Mouse (Mus musculus) myocyte (in vitro differentiated cells): ENCODE measurements at regions not wholly inside any gene's neighbourhood (a gene's known extent, or its start where the extent isn't known, plus 50 kb on each side); places are given as distances from the start of the nearest gene placed in this dataset.

Experiments
- H3K27me3 ChIP-seq: one replicate; pipeline ENCODE4 v1.6.1; 2011; ENCODE audit not compliant: control insufficient read depth, insufficient read depth, insufficient read length
- H3K36me3 ChIP-seq: one replicate; pipeline ENCODE4 v1.6.1; 2011; ENCODE audit not compliant: control insufficient read depth, insufficient read depth
- H3K4me2 ChIP-seq: one replicate; pipeline ENCODE4 v1.6.1; 2011; ENCODE audit warnings: low read depth, control low read depth
- H3K4me3 ChIP-seq: one replicate; pipeline ENCODE4 v1.5.1; 2011; ENCODE audit warnings: mild to moderate bottlenecking, control low read depth, moderate library complexity
- H3K79me2 ChIP-seq: one replicate; pipeline ENCODE4 v1.6.1; 2011; ENCODE audit not compliant: control insufficient read depth, insufficient read depth
- H3ac ChIP-seq: one replicate; pipeline ENCODE4 v1.6.1; 2011; ENCODE audit not compliant: control insufficient read depth, insufficient read length
- CEBPB ChIP-seq: IDR thresholded peaks from 2 replicates; pipeline ENCODE4 v1.6.1; 2011; ENCODE audit warnings: mild to moderate bottlenecking, moderate library complexity; ENCODE audit not compliant: poor library complexity, insufficient read depth, severe bottlenecking
- E2F4 ChIP-seq: IDR thresholded peaks from one replicate; pipeline ENCODE4 v1.6.1; 2011; ENCODE audit warnings: mild to moderate bottlenecking, control low read depth, moderate library complexity; ENCODE audit not compliant: insufficient read depth
- MAX ChIP-seq: IDR thresholded peaks from one replicate; pipeline ENCODE4 v1.6.1; 2011; ENCODE audit warnings: low read depth, mild to moderate bottlenecking, control low read depth
- MYOD1 ChIP-seq, 3 experiments: IDR thresholded peaks; one replicate each; pipeline ENCODE4 v1.6.1; 2011; ENCODE audit warnings: control low read depth in 2 of 3, low read depth in 2 of 3, mild to moderate bottlenecking in 2 of 3, moderate library complexity in 1 of 3; ENCODE audit not compliant: insufficient read length in 2 of 3, control insufficient read depth in 1 of 3
- MYOG ChIP-seq, 3 experiments: IDR thresholded peaks; one replicate each; pipeline ENCODE4 v1.6.1; 2011; ENCODE audit warnings: control low read depth in 2 of 3, low read depth in 2 of 3, mild to moderate bottlenecking in 2 of 3; ENCODE audit not compliant: insufficient read length in 2 of 3, control insufficient read depth in 1 of 3, insufficient read depth in 1 of 3
- POLR2A ChIP-seq: IDR thresholded peaks from one replicate; pipeline ENCODE4 v1.6.1; 2011; ENCODE audit warnings: low read depth, mild to moderate bottlenecking, control low read depth, moderate library complexity; ENCODE audit not compliant: insufficient read length
- POLR2AphosphoS2 ChIP-seq: IDR thresholded peaks from one replicate; pipeline ENCODE4 v1.6.1; 2011; ENCODE audit warnings: low read depth, control low read depth; ENCODE audit not compliant: insufficient read length
- REST ChIP-seq: IDR thresholded peaks from one replicate; pipeline ENCODE4 v1.6.1; 2011; ENCODE audit warnings: mild to moderate bottlenecking, control low read depth, moderate library complexity; ENCODE audit not compliant: insufficient read depth, insufficient read length
- SRF ChIP-seq: IDR thresholded peaks from one replicate; pipeline ENCODE4 v1.6.1; 2011; ENCODE audit warnings: low read depth; ENCODE audit not compliant: control insufficient read depth, insufficient read length
- TCF12 ChIP-seq: IDR thresholded peaks from one replicate; pipeline ENCODE4 v1.6.1; 2011; ENCODE audit warnings: mild to moderate bottlenecking, control low read depth; ENCODE audit not compliant: poor library complexity, insufficient read depth, severe bottlenecking
- TCF3 ChIP-seq: IDR thresholded peaks from one replicate; pipeline ENCODE4 v1.6.1; 2011; ENCODE audit warnings: low read depth, control low read depth; ENCODE audit not compliant: insufficient read length
- USF1 ChIP-seq: IDR thresholded peaks from one replicate; pipeline ENCODE4 v1.6.1; 2011; ENCODE audit warnings: low read depth, mild to moderate bottlenecking, control low read depth, moderate library complexity

GRCm38 (mm10) chr13:99121096-99121495, 63.5 kb upstream of the Zfp366 start:
- no peaks in the 10 kb centered on the region for H3K36me3 ChIP-seq
- no peak overlapping the region for H3ac ChIP-seq
- no peaks in the 10 kb centered on the region for H3K79me2 ChIP-seq
- no peak overlapping the region for H3K4me2 ChIP-seq
- no peaks in the 10 kb centered on the region for H3K27me3 ChIP-seq
- TF ChIP-seq POLR2AphosphoS2 (no peak), E2F4 (no peak), MYOD1 (IDR thresholded peaks at IDR 0.05; ENCODE audit: control insufficient read depth in 1 of 3, insufficient read length in 2 of 3, low read depth in 2 of 3) (no peak), TCF12 (no peak), MYOG (IDR thresholded peaks at IDR 0.05; ENCODE audit: control insufficient read depth in 1 of 3, insufficient read depth in 1 of 3, insufficient read length in 2 of 3, low read depth in 2 of 3) (no peak), CEBPB (no peak), TCF3 (no peak), SRF (no peak), REST (no peak), USF1 (no peak), POLR2A (no peak), MAX (no peak)
- H3K4me3 ChIP-seq: no peak overlapping the region

- TF ChIP-seq TCF3 (no peak), SRF (no peak), CEBPB (no peak), POLR2A (no peak), E2F4 (no peak), MAX (no peak), POLR2AphosphoS2 (no peak), MYOD1 (IDR thresholded peaks at IDR 0.05; ENCODE audit: control insufficient read depth in 1 of 3, insufficient read length in 2 of 3, low read depth in 2 of 3) (no peak), MYOG (IDR thresholded peaks at IDR 0.05; ENCODE audit: control insufficient read depth in 1 of 3, insufficient read depth in 1 of 3, insufficient read length in 2 of 3, low read depth in 2 of 3) (no peak), REST (no peak), TCF12 (no peak)
- H3K4me2 ChIP-seq: no peak overlapping the region
- no peak overlapping the region for H3ac ChIP-seq
- no peaks in the 10 kb centered on the region for H3K36me3 ChIP-seq
- no peaks in the 10 kb centered on the region for H3K27me3 ChIP-seq
- H3K79me2 ChIP-seq: no peaks in the 10 kb centered on the region
- H3K4me3 ChIP-seq: no peak overlapping the region
These were observed 64.7 kb upstream of the Zfp366 start for GRCm38 (mm10) chr13:99119941-99120340.

- no peak for TF ChIP-seq USF1
- no peak for TF ChIP-seq REST
- no peak for TF ChIP-seq CEBPB
- no peak for TF ChIP-seq SRF
- no peak for TF ChIP-seq POLR2AphosphoS2
- TF ChIP-seq TCF12: no peak
- no peak for TF ChIP-seq MAX
- no peak for TF ChIP-seq MYOG (IDR thresholded peaks at IDR 0.05; ENCODE audit: control insufficient read depth in 1 of 3, insufficient read depth in 1 of 3, insufficient read length in 2 of 3, low read depth in 2 of 3)
- no peak for TF ChIP-seq TCF3
- TF ChIP-seq POLR2A: no peak
- TF ChIP-seq MYOD1 (IDR thresholded peaks at IDR 0.05; ENCODE audit: control insufficient read depth in 1 of 3, insufficient read length in 2 of 3, low read depth in 2 of 3): no peak
- no peak for TF ChIP-seq E2F4
- Histone ChIP-seq H3K36me3 (no peaks in the 10 kb centered on the region), H3K27me3 (no peaks in the 10 kb centered on the region), H3K4me3 (no peak overlapping the region), H3K4me2 (no peak overlapping the region), H3ac (no peak overlapping the region), H3K79me2 (no peaks in the 10 kb centered on the region)
These were observed 65.7 kb upstream of the Zfp366 start for GRCm38 (mm10) chr13:99118901-99119300.

GRCm38 (mm10) chr13:99115541-99115940, 69.1 kb upstream of the Zfp366 start:
- Histone ChIP-seq H3K36me3 (no peaks in the 10 kb centered on the region), H3K27me3 (no peaks in the 10 kb centered on the region), H3K79me2 (no peaks in the 10 kb centered on the region), H3K4me2 (no peak overlapping the region), H3K4me3 (no peak overlapping the region), H3ac (no peak overlapping the region)
- no peak for TF ChIP-seq POLR2A
- TF ChIP-seq MYOG (IDR thresholded peaks at IDR 0.05; ENCODE audit: control insufficient read depth in 1 of 3, insufficient read depth in 1 of 3, insufficient read length in 2 of 3, low read depth in 2 of 3): no peak
- no peak for TF ChIP-seq SRF
- TF ChIP-seq MAX: no peak
- no peak for TF ChIP-seq USF1
- no peak for TF ChIP-seq TCF3
- TF ChIP-seq MYOD1 (IDR thresholded peaks at IDR 0.05; ENCODE audit: control insufficient read depth in 1 of 3, insufficient read length in 2 of 3, low read depth in 2 of 3): no peak
- TF ChIP-seq CEBPB: no peak
- TF ChIP-seq TCF12: no peak
- no peak for TF ChIP-seq POLR2AphosphoS2
